Mouse (Mus musculus): Measurements from ENCODE around the gene Tspan13. TPM values are rescaled to one million over a fixed set of nuclear protein-coding genes. Genes with fewer than 3 reads are reported as not detected.

Gene Tspan13
- polyA plus RNA-seq, 1 experiment from 2014 or later: 59.6 TPM

DNA sequence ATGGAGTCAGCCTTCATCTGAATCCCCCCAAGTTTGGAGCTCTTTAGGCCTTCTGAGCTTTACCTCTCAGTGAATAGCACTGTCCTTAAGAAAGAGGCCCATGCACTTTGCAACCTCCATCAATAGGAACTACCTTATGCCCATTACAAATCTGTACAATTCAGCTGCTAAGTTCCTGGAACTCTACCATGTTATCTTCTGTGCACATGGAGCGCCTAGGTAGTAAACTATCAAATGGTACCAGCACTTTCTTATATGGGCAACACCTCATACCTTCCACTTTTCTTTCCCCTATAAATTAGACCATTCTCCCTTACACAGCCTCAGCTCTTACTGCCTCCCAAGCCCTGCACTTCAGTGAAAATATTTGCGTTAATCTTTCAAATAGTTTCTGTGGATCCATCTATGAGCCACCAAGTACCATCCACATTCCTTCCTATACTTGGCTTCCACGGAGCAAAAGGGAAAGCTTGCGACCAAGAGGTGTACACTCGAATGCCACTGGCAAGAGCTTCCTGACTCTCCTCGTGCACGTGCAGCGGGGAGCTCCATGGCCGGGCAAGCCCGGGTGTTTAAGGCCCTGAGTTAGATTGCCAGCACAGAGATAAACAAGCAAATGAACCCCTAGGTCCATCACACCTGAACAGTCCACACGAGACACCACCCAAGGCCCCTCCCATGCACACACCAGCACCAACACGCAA is 11.5 kb downstream of the Tspan13 start:
- Histone ChIP-seq H3K4me2 (no peak overlapping the region), H3K9me3 (no peaks in the 10 kb centered on the region), H3K4me3 (no peak overlapping the region), H3K27me3 (replicated peaks) (no peaks in the 10 kb centered on the region), H3K27ac (replicated peaks) (no peak overlapping the region), H3K4me1 (peaks cover 24% of the 10 kb centered on the region), H3K36me3 (no peaks in the 10 kb centered on the region), H3K9ac (no peak overlapping the region)
- WGBS: 73% methylated on average over 12 of the region's 12 CpGs
- ATAC-seq (ENCODE audit: extremely low read depth, insufficient number of reproducible peaks, low FRiP score, low TSS enrichment): no peak

DNA sequence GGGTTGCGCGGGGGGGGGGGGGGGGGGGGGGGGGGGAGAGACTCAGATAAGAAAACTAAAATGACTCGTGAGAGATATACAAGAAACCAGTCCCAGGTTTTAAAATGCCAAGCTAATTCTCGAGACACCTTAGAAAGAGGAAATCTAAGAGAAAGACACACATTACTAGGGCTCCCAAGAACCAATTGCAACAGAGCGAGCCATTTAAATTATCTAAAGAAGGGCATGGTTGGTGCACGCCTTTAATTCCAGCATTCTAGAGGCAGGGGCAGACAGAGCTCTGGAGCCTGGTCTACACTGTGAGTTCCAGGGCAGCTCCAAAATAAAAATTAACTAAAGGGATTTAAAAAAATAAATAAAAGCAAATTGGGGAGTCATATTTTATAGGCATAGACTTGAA is 12.6 kb downstream of the Tspan13 start:
- Histone ChIP-seq H3K4me2 (no peak overlapping the region), H3K9me3 (no peaks in the 10 kb centered on the region), H3K4me3 (no peak overlapping the region), H3K9ac (no peak overlapping the region), H3K4me1 (peaks cover 24% of the 10 kb centered on the region), H3K36me3 (no peaks in the 10 kb centered on the region), H3K27me3 (replicated peaks) (no peaks in the 10 kb centered on the region), H3K27ac (replicated peaks) (no peak overlapping the region)
- WGBS: 52% methylated on average over 4 of the region's 6 CpGs
- ATAC-seq (ENCODE audit: extremely low read depth, insufficient number of reproducible peaks, low FRiP score, low TSS enrichment): no peak

DNA sequence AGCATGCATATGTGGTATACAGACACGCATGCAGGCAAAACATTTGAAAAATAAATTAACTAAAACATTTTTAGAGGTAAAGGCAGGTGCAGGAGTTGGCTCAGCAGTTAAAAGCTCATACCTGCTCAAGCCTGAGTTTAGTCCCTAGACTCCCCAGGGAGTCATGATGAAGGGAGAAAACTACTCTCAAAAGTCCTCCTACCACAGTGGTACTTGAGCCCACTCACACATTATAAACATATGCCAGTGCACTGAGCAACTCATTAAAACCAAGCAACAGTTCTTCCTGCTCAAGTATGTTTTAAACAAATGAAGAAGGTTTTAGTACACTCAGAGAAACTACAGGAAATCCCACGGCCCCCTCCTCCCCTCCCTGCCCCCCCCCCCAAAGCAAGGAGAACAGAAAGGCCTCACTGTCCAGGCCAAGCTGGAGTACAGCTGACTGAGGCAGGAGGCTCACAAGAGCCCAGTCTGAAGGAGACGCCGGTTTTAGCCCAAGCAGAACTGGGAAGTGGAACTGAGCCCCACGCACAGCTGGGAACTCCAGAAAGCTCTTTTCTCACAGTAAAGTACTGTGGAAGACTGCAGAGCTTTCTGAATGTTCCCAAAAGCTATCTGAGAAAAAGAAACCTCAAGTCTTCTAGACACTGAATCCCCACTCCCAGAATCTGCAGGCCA is 13.2 kb downstream of the Tspan13 start:
- no peak overlapping the region for H3K9ac ChIP-seq
- no peaks in the 10 kb centered on the region for H3K27me3 ChIP-seq (replicated peaks)
- H3K4me2 ChIP-seq: no peak overlapping the region
- no peaks in the 10 kb centered on the region for H3K9me3 ChIP-seq
- no peak overlapping the region for H3K4me3 ChIP-seq
- H3K4me1 ChIP-seq: peaks cover 24% of the 10 kb centered on the region
- no peak overlapping the region for H3K27ac ChIP-seq (replicated peaks)
- WGBS: 52% methylated on average over 5 of the region's 5 CpGs
- H3K36me3 ChIP-seq: no peaks in the 10 kb centered on the region
- no peak for ATAC-seq (ENCODE audit: extremely low read depth, insufficient number of reproducible peaks, low FRiP score, low TSS enrichment)

DNA sequence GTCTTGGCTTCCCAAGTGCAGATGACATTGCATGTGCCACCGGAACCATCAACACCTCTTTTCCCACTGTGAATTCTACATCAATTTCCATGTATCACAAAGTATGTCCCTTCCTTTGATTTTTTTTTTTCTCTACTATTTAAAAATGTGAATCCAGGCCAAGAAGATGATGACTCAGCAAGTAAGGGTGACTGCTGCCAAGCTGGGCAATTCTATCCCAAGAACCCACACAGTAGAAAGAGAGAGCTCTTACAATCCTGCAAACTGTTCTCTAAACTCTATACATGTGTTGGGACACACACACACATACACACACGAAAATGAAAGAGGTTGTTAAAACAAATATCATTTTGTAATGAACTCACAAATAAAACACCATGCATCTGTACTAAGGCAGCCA is 15.1 kb downstream of the Tspan13 start:
- no peaks in the 10 kb centered on the region for H3K36me3 ChIP-seq
- no peak overlapping the region for H3K27ac ChIP-seq (replicated peaks)
- H3K9ac ChIP-seq: no peak overlapping the region
- H3K4me1 ChIP-seq: peaks cover 18% of the 10 kb centered on the region
- no peaks in the 10 kb centered on the region for H3K9me3 ChIP-seq
- H3K4me3 ChIP-seq: no peak overlapping the region
- WGBS: 78% methylated on average over 2 of the region's 2 CpGs
- H3K27me3 ChIP-seq (replicated peaks): no peaks in the 10 kb centered on the region
- no peak for ATAC-seq (ENCODE audit: extremely low read depth, insufficient number of reproducible peaks, low FRiP score, low TSS enrichment)
- H3K4me2 ChIP-seq: no peak overlapping the region

DNA sequence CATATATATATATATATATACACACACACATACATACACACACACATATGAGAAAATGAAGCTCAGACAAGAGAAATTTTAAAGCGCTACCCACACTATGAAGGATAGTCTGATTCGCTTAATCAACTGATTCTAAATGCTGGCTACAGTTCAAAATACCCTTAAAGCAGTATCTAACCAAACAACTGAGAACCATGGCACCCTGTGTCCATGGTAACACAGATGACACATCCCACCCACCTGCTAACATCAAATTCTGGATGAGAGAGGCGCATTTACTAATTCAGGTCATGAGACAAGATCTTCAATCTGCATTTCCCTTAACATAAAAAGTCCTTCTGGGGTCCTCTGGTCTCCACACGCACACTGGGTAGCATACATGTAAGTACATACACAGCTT is 16.2 kb downstream of the Tspan13 start:
- WGBS: 92% methylated on average over 4 of the region's 4 CpGs
- H3K27ac ChIP-seq (replicated peaks): no peak overlapping the region
- H3K9me3 ChIP-seq: no peaks in the 10 kb centered on the region
- no peak for ATAC-seq (ENCODE audit: extremely low read depth, insufficient number of reproducible peaks, low FRiP score, low TSS enrichment)
- H3K27me3 ChIP-seq (replicated peaks): no peaks in the 10 kb centered on the region
- H3K4me1 ChIP-seq: peaks cover 16% of the 10 kb centered on the region
- H3K4me3 ChIP-seq: no peak overlapping the region
- H3K9ac ChIP-seq: no peak overlapping the region
- H3K4me2 ChIP-seq: no peak overlapping the region
- peaks cover 2% of the 10 kb centered on the region; the same call in 1 of the 2 replicates for H3K36me3 ChIP-seq

DNA sequence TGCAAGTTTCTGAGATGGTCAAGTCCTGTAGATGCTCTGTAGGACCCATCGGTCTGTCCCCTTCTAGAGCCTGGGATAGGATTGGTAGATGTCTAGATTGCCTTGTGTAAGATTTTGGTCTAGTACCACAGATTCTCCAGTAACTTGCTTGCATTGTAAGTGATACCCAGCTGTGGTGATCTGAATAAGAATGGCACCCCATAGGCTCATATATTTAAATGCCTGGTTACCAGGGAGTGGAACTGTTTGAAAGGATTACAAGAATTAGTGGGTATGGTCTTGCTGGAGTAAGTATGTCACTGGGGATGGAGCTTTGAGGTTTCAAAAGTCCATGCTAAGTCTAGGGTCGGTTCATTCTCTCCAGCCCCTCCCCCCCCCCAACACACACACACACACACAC is 21.6 kb downstream of the Tspan13 start:
- WGBS: 95% methylated on average over 1 of the region's 2 CpGs
- no peak for ATAC-seq (ENCODE audit: extremely low read depth, insufficient number of reproducible peaks, low FRiP score, low TSS enrichment)
- H3K4me3 ChIP-seq: no peak overlapping the region

DNA sequence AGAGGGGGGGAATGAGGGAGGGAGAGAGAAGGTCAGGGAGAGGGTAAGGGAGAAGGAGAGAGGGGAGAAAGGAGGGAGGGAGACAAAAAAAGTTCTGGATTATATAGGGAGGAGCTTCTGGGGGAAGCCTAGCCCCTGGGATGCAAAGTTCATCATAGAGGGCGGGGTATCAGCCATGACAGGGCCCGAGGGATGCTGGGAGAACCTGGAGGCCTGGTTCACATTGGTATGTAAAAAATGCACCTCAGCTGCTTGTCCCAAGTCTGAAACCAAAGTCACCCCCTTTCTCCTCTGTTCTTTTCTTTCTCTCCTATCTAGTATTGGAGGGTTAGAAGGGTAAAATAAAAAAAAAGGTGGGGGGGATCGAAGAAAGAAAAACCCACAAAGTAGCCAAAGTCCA is 22.2 kb downstream of the Tspan13 start:
- no peaks in the 10 kb centered on the region for H3K4me1 ChIP-seq
- H3K4me3 ChIP-seq: no peak overlapping the region
- WGBS: 79% methylated on average over 3 of the region's 3 CpGs
- no peak overlapping the region for H3K4me2 ChIP-seq
- H3K36me3 ChIP-seq: peaks cover 34% of the 10 kb centered on the region
- H3K9ac ChIP-seq: no peak overlapping the region
- H3K27ac ChIP-seq (replicated peaks): no peak overlapping the region
- H3K27me3 ChIP-seq (replicated peaks): no peaks in the 10 kb centered on the region
- no peak for ATAC-seq (ENCODE audit: extremely low read depth, insufficient number of reproducible peaks, low FRiP score, low TSS enrichment)
- no peaks in the 10 kb centered on the region; the same call in 1 of the 2 replicates for H3K9me3 ChIP-seq

More for the DNA sequence above, 21.6 kb downstream of the Tspan13 start:
- H3K9ac ChIP-seq: no peak overlapping the region
- H3K4me2 ChIP-seq: no peak overlapping the region
- H3K27me3 ChIP-seq (replicated peaks): no peaks in the 10 kb centered on the region
- H3K9me3 ChIP-seq: no peaks in the 10 kb centered on the region; the same call in 1 of the 2 replicates
- H3K4me1 ChIP-seq: no peaks in the 10 kb centered on the region
- no peak overlapping the region for H3K27ac ChIP-seq (replicated peaks)
- H3K36me3 ChIP-seq: peaks cover 29% of the 10 kb centered on the region

DNA sequence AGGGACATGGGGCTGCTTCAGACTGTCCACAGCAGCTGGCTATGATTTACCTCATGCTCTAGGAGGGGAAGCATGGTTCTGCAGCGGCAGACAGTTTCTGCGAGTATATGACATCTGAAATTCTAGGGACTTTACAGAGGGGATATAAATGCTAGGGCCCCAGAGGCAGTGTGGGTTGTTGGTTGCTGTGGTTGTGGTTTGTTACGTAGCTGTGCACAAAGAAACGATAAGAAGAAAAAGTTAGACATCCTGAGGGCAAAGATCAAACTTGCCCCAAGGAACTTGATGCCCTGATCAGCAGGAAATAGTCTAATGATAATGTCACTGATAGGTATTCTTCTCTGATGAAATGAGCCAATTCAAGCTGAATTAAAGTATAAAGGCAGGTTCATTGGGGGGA is 22.7 kb downstream of the Tspan13 start:
- no peaks in the 10 kb centered on the region for H3K4me1 ChIP-seq
- H3K4me2 ChIP-seq: no peak overlapping the region
- no peak for ATAC-seq (ENCODE audit: extremely low read depth, insufficient number of reproducible peaks, low FRiP score, low TSS enrichment)
- no peak overlapping the region for H3K9ac ChIP-seq
- no peaks in the 10 kb centered on the region for H3K27me3 ChIP-seq (replicated peaks)
- peaks cover 35% of the 10 kb centered on the region for H3K36me3 ChIP-seq
- WGBS: 81% methylated on average over 4 of the region's 4 CpGs
- H3K27ac ChIP-seq (replicated peaks): no peak overlapping the region
- H3K4me3 ChIP-seq: no peak overlapping the region
- H3K9me3 ChIP-seq: no peaks in the 10 kb centered on the region; the same call in 1 of the 2 replicates

DNA sequence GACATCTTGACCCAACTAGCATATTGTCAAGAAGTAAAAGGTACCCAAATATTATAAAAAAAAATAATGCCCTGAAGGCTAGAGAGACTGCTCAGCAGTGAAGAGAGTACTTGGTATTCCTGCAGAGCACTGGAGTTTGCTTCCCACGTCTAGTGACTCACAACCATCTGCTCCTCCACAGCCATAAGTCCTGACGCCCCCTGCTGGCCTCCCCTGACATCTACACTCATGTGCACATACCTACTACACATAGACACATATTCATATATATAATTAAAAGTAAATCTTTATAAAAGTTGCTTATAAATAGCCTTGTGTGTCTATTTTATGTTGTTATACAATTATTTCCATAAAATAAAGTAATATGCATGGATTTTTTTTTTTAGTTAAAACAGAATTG is 24.5 kb downstream of the Tspan13 start:
- Histone ChIP-seq H3K27ac (replicated peaks) (no peak overlapping the region), H3K4me2 (no peak overlapping the region), H3K4me3 (no peak overlapping the region), H3K4me1 (no peaks in the 10 kb centered on the region), H3K36me3 (peaks cover 35% of the 10 kb centered on the region), H3K9me3 (no peaks in the 10 kb centered on the region; the same call in 1 of the 2 replicates), H3K9ac (no peak overlapping the region), H3K27me3 (replicated peaks) (no peaks in the 10 kb centered on the region)
- 66% methylated on average over 2 of the region's 2 CpGs for WGBS
- ATAC-seq (ENCODE audit: extremely low read depth, insufficient number of reproducible peaks, low FRiP score, low TSS enrichment): no peak

DNA sequence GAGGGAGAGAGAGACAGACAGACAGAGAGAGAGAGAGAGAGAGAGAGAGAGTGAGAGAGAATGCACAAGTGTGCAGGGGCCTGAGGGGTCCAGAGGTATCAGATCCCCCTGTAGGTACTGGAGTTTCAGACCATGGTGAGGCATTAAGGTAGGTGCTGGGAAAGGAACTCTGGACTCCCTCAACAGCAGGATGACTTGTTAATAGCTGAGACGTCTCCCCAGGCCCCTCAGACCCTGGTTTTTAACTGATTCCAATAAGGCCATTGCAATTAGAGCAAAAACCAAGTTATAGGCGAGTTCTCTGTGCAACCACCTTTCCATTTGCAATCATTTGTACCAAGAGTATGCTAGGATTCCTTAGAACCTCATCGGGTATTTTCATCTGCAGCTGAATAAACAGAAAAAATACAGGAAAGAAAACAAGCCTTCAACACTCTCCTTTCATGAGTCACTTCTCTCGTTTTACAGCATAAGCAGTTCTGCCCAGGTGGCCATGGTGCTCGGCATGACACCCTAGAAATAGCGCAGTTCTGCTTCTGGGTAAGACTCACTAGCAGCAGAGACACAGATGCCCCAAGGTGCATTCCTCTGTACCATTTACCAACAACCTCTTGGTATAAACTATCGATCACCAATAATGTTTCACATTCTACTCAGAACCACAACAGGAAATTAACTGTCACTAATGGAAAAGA is 28.9 kb downstream of the Tspan13 start:
- Histone ChIP-seq H3K27me3 (replicated peaks) (no peaks in the 10 kb centered on the region), H3K4me1 (no peaks in the 10 kb centered on the region), H3K9me3 (no peaks in the 10 kb centered on the region; the same call in 1 of the 2 replicates), H3K27ac (replicated peaks) (no peak overlapping the region), H3K4me2 (no peak overlapping the region), H3K36me3 (peaks cover 13% of the 10 kb centered on the region), H3K9ac (no peak overlapping the region), H3K4me3 (no peak overlapping the region)
- no peak for ATAC-seq (ENCODE audit: extremely low read depth, insufficient number of reproducible peaks, low FRiP score, low TSS enrichment)
- 62% methylated on average over 7 of the region's 7 CpGs for WGBS

DNA sequence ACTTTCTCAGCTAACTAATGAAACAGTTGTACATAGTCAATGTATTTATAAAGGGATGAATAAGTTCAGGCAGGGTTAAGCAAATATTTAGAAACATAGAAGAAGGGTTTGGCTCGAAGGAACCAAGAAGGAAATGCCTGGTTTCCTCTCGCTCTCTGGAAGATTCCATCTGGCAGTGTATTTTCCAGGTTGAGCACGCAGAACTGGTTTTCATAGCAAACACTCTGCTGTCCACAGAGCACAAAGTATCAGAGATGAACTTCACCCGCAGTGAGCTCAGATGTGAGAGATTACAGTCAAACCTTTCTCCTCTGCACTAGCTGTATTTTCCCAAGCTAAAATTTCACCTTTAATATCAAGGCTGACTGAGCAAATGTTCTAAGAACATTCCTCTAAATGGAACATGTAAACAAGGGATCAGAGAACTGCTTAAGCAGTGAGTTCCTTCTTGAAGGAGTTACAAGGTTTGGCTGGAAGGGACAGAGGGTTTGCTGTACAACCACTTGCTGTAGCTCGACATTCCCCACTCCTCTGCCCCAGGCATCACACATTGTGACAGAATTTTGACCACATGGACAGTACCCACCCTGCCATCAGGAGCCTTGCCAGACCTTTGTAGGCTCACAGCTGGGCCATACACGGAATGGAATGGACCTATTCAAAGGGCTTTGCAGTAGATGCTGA is 33.8 kb downstream of the Tspan13 start:
- H3K9me3 ChIP-seq: no peaks in the 10 kb centered on the region
- no peak overlapping the region for H3K4me2 ChIP-seq
- no peak for ATAC-seq (ENCODE audit: extremely low read depth, insufficient number of reproducible peaks, low FRiP score, low TSS enrichment)
- H3K4me1 ChIP-seq: peaks cover 11% of the 10 kb centered on the region; the same call in 1 of the 2 replicates
- H3K36me3 ChIP-seq: no peaks in the 10 kb centered on the region
- H3K9ac ChIP-seq: no peak overlapping the region
- H3K27me3 ChIP-seq (replicated peaks): no peaks in the 10 kb centered on the region
- H3K27ac ChIP-seq (replicated peaks): no peak overlapping the region
- 52% methylated on average over 6 of the region's 6 CpGs for WGBS
- H3K4me3 ChIP-seq: no peak overlapping the region

Data from heart, embryonic 13.5 days (tissue).